Mouse (Mus musculus) CD4-positive, CD25-positive, alpha-beta regulatory T cell, adult 4 months (primary cell): ENCODE measurements around the gene Slc30a3. TPM values are rescaled to one million over a fixed set of nuclear protein-coding genes. Genes with fewer than 3 reads are reported as not detected.
A peak's percentile ranks its signal among the peaks of the same experiment; 100 is the strongest.
"Not testable (repeated sequence)": the region's sequence is repeated elsewhere in the genome, so short reads cannot be mapped to it uniquely, and the experiment has no call there.

ENCODE experiments used
- ATAC-seq: one replicate; pipeline ENCODE4 v1.8.0; 2017
- polyA plus RNA-seq, 2 experiments: library from polyadenylated mRNA; unstranded; fragments of 100-300 nt; shearing (Covaris generic); gene quantifications; one replicate each; pipeline ENCODE4 v1.2.1; 2017

The Slc30a3 gene
- polyA plus RNA-seq, 2 experiments from 2014 or later: not detected

DNA sequence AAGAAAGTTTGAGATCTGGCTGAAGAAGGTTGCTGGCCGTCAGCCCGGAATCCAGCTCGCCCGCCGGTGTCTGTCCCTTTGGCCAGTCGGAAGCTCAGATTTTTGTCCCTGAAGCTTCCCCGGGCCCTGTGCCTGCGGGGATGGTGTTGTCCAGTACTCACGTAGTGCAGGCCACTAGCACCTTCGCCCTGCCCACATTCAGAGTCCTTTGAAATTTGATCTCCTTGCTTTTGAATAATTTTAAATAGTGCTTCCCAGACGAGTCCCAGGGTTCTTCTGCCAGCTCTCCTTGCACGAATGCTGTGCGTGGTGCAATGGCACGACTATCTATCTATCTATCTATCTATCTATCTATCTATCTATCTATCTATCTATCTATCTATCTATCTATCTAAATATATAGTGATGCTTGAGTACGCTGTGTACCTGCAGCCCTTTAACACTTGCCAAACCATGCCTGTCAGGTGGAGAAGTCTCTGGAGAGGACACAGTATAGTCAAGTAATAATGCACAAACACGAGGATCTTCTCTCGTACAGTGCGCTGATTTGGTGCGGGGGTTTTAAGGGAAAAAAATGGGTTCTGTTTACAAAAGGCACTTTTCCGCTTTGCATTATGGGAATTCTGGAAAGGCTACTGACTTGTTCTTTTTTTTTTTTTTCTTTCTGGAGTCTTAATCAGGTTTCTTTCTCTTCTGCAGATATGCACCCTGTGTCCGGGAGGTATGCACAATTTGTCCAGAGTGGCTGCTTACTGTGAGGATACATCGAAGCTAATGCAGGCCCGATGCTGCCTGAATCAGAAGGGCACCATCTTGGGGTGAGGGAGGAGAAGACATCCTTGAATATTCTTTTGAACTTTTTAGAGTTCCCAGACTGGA is 59.0 kb downstream of the Slc30a3 start, which contains the start of gene Slc5a6:
Slc5a6 (minus strand) TSS at position 162 of the 879 bp plus-strand sequence.
- ATAC-seq: peak; percentile 53

DNA sequence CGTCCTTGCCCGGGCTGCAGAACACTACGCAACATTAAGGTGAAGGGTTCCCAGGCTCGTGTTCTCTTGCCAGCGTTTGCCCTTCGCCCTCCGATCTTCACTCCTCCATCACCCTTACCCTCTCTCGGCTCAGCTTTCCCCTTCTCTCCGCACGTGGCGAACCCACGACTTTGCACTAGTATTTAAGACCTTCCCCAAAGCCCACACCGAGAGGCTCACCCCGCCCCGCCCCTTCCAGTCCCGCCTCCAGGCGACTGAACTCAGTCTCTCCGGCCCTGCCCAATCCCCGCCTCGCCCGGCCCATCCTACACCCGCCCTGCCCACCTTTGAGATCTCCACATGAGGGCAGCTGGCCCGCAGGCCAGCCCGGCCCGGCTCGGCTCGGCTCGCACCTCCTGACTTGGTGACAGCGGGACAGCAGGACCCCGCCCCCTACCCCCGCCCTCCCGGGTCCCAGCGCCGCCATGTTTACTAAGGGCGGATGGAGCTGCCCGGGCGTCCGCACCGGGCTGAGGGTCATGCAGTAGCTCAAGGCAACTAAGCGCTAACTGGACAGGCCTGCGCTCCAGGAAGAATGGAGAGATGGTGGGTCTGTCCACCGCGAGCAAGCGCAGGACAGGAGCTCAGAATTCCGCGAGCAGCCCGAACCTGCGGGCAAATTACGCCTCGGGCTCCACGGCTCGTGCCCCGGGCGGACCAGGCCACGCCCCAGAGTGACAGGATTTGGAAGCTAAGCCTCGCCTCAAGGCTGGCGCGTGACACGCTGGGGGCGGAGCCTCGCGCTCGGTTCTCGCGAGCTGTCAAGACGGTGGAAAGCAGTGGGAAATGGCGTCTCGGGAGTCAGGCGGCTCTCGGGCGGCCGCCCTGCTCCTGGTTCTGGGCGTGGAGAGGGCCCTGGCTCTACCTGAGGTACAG is 59.9 kb downstream of the Slc30a3 start, which contains the start of gene Atraid:
Atraid (plus strand) TSS at position 465 of the 915 bp plus-strand sequence.
- ATAC-seq: peak; percentile 93

- ATAC-seq: no peak
These were observed 61.0 kb downstream of the Slc30a3 start for GRCm38 (mm10) chr5:31047074-31047473.

DNA sequence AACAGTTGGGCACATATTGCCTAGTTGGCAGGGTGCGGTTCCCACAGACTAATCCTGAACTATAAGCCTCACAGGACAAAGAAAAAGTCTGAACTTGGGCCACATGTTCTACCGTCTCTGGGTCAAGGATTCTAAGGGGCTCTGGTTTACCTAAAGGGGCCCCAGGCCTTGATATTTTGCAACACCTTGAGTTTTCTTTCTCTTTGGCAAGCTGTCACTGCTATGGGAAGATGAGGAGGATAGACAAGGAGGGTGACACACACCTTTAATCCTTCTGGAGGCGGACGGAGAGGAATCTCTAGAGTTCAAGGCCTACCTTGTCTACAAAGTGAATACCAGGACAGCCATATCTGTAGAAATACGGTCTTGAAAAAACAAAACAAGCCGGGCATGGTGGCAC is 61.6 kb downstream of the Slc30a3 start:
- no peak for ATAC-seq

GRCm38 (mm10) chr5:31038171-31038845 is 69.7 kb downstream of the Slc30a3 start:
- no peak for ATAC-seq

DNA sequence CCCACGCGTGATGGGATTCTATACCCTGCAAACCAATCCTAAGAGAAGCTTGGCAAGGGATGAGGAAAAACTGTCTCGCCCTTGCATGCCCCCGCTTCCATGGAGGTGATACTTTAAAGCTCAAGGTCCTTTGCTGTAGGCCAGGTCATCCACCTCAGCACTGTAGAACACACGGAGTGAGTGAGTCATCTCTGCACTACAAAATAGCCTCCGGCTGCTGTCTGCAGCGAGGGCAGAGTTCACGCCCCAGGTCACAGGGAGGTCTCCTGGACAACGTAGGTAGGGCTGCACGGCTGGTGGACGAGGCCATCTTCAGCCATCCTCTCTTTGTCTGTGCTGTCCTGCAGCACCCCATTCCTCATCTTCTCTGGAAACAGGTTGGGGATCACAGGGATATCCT is 71.5 kb downstream of the Slc30a3 start:
- ATAC-seq: not testable (repeated sequence)

Other genes with a start within 250 kb of the Slc30a3 start
- gene Tmem214, start 240.2 kb downstream of the Slc30a3 start, polyA plus RNA-seq: 10 to 100 TPM; 28.4 to 41.1 TPM
- 1 to 10 TPM; 4.4 to 5.5 TPM for gene Agbl5, start 219.5 kb downstream of the Slc30a3 start, polyA plus RNA-seq
- gene Ost4, start 200.4 kb downstream of the Slc30a3 start, polyA plus RNA-seq: 100 to 1,000 TPM; 200 to 285 TPM
- under 1 TPM; 0.32 to 0.90 TPM for gene Emilin1, start 194.8 kb downstream of the Slc30a3 start, polyA plus RNA-seq
- gene Khk, start 186.8 kb downstream of the Slc30a3 start, polyA plus RNA-seq: 10 to 100 TPM; 20.3 to 26.3 TPM
- gene Cgref1, start 162.6 kb downstream of the Slc30a3 start, polyA plus RNA-seq: 1 to 10 TPM in 1 of 2 experiments, not detected in 1; 1.7 TPM
- 100 to 1,000 TPM in 1 of 2 experiments, 10 to 100 TPM in 1; 83.6 to 112 TPM for gene Preb, start 147.9 kb downstream of the Slc30a3 start, polyA plus RNA-seq
- not detected for gene Tcf23, start 139.6 kb downstream of the Slc30a3 start, polyA plus RNA-seq
- gene Atraid, start 59.9 kb downstream of the Slc30a3 start, polyA plus RNA-seq: 10 to 100 TPM; 80.7 to 89.3 TPM
- 1 to 10 TPM; 6.5 to 7.9 TPM for gene Slc5a6, start 59.3 kb downstream of the Slc30a3 start, polyA plus RNA-seq
- gene Cad, start 53.5 kb downstream of the Slc30a3 start, polyA plus RNA-seq: 10 to 100 TPM in 1 of 2 experiments, 1 to 10 TPM in 1; 7.7 to 14.0 TPM
- gene Dnajc5g, start 2.0 kb downstream of the Slc30a3 start, polyA plus RNA-seq: not detected
- not detected for gene Trim54, start 8.5 kb upstream of the Slc30a3 start, polyA plus RNA-seq
- gene Ucn, start 30.6 kb upstream of the Slc30a3 start, polyA plus RNA-seq: not detected
- gene Mpv17, start 46.0 kb upstream of the Slc30a3 start, polyA plus RNA-seq: 10 to 100 TPM; 64.4 to 66.7 TPM
- 1 to 10 TPM; 1.2 to 1.5 TPM for gene Gm29609, start 71.7 kb upstream of the Slc30a3 start, polyA plus RNA-seq
- 100 to 1,000 TPM in 1 of 2 experiments, 10 to 100 TPM in 1; 70.2 to 126 TPM for gene Gtf3c2, start 71.9 kb upstream of the Slc30a3 start, polyA plus RNA-seq
- 100 to 1,000 TPM; 111 to 171 TPM for gene Snx17, start 85.0 kb upstream of the Slc30a3 start, polyA plus RNA-seq
- 10 to 100 TPM; 47.9 to 49.1 TPM for gene Eif2b4, start 85.2 kb upstream of the Slc30a3 start, polyA plus RNA-seq
- gene Zfp513, start 94.1 kb upstream of the Slc30a3 start, polyA plus RNA-seq: 1 to 10 TPM; 4.6 to 6.7 TPM
- gene Ppm1g, start 112.5 kb upstream of the Slc30a3 start, polyA plus RNA-seq: 10 to 100 TPM; 45.9 to 50.4 TPM
- 10 to 100 TPM; 91.5 to 96.5 TPM for gene Nrbp1, start 132.6 kb upstream of the Slc30a3 start, polyA plus RNA-seq
- not detected for gene Gm9970, start 133.0 kb upstream of the Slc30a3 start, polyA plus RNA-seq
- 10 to 100 TPM; 28.0 to 30.7 TPM for gene Krtcap3, start 143.5 kb upstream of the Slc30a3 start, polyA plus RNA-seq
- 1 to 10 TPM; 4.8 to 10.0 TPM for gene Ift172, start 182.9 kb upstream of the Slc30a3 start, polyA plus RNA-seq
- not detected for gene Fndc4, start 187.8 kb upstream of the Slc30a3 start, polyA plus RNA-seq
- not detected for gene Gckr, start 189.2 kb upstream of the Slc30a3 start, polyA plus RNA-seq